Mouse (Mus musculus) lung, embryonic 14.5 days (tissue): ENCODE results near the gene Bclaf1. TPM values are rescaled to one million over a fixed set of nuclear protein-coding genes. Genes with fewer than 3 reads are reported as not detected.

ENCODE experiments used
- ATAC-seq: fragments of 200-750 bp; cut with Nextera tagmentation; 2 replicates; pipeline ENCODE4 v1.8.0; 2017; ENCODE audit warnings: mild to moderate bottlenecking, moderate TSS enrichment, moderate library complexity; ENCODE audit not compliant: insufficient read depth
- DNase-seq: peaks from one replicate; pipeline ENCODE4 v3.0.0-alpha.2; 2015
- H3K27ac ChIP-seq: fragments of 300-500 bp; sonication (generic); 2 replicates; pipeline ENCODE4 v1.5.1; 2014; ENCODE audit warnings: low read depth, mild to moderate bottlenecking, moderate library complexity
- H3K27me3 ChIP-seq: fragments of 300-500 bp; sonication (generic); 2 replicates; pipeline ENCODE4 v1.6.1; 2014; ENCODE audit warnings: low read length, control low read depth; ENCODE audit not compliant: insufficient read depth
- H3K36me3 ChIP-seq: fragments of 300-500 bp; sonication (generic); 2 replicates; pipeline ENCODE4 v1.6.1; 2014; ENCODE audit warnings: control low read depth; ENCODE audit not compliant: insufficient read depth
- H3K4me1 ChIP-seq: fragments of 300-500 bp; sonication (generic); 2 replicates; pipeline ENCODE4 v1.6.1; 2014; ENCODE audit warnings: antibody characterized with exemption, control low read depth; ENCODE audit not compliant: insufficient read depth
- H3K4me2 ChIP-seq: fragments of 300-500 bp; sonication (generic); 2 replicates; pipeline ENCODE4 v1.6.1; 2014; ENCODE audit warnings: mild to moderate bottlenecking
- H3K4me3 ChIP-seq: fragments of 300-500 bp; sonication (generic); 2 replicates; pipeline ENCODE4 v1.5.1; 2014; ENCODE audit warnings: low read depth, low read length
- H3K9ac ChIP-seq: fragments of 300-500 bp; sonication (generic); 2 replicates; pipeline ENCODE4 v1.6.1; 2014
- H3K9me3 ChIP-seq: fragments of 300-500 bp; sonication (generic); 2 replicates; pipeline ENCODE4 v1.6.1; 2016; ENCODE audit warnings: low read depth, low read length, control low read depth
- CTCF ChIP-seq: IDR thresholded peaks from 2 replicates; pipeline ENCODE4 v1.5.1; 2016; ENCODE audit warnings: antibody characterized with exemption, low read depth
- WGBS: fragments of 180-500 bp; shearing (Covaris S2); extraction: QIAGEN DNeasy Blood & Tissue Kit; methylation state at CpG from one replicate; pipeline ENCODE4 v1.1.7; 2014; 5-methylcytosine and 5-hydroxymethylcytosine counted together
- polyA plus RNA-seq: library from polyadenylated mRNA; unstranded; fragments of >200 nt; fragmentation: Nextera tagmentation; extraction: Ambion mirVana; gene quantifications from 2 replicates; pipeline ENCODE4 v1.2.1, GENCODE M21; 2014

The Bclaf1 gene
- polyA plus RNA-seq, 1 experiment from 2014 or later: 151 TPM

GRCm38 (mm10) chr10:20317466-20317865 lies 5.2 kb downstream of the Bclaf1 start:
- H3K36me3 ChIP-seq: peaks cover 38% of the 10 kb centered on the region
- TF ChIP-seq CTCF: no peak
- DNase-seq (no peak), ATAC-seq (no peak)
- H3K9ac ChIP-seq: no peak overlapping the region
- H3K9me3 ChIP-seq: no peaks in the 10 kb centered on the region
- no peak overlapping the region for H3K4me3 ChIP-seq
- H3K4me1 ChIP-seq: peaks cover 4% of the 10 kb centered on the region; the same call in 1 of the 2 replicates
- no peaks in the 10 kb centered on the region for H3K27me3 ChIP-seq
- WGBS: 77% methylated on average over 5 of the region's 5 CpGs
- no peak overlapping the region for H3K4me2 ChIP-seq
- no peak overlapping the region for H3K27ac ChIP-seq

- no peak overlapping the region for H3K27ac ChIP-seq
- H3K4me2 ChIP-seq: no peak overlapping the region
- peaks cover 83% of the 10 kb centered on the region for H3K36me3 ChIP-seq
- no peaks in the 10 kb centered on the region for H3K4me1 ChIP-seq
- H3K9me3 ChIP-seq: no peaks in the 10 kb centered on the region
- TF ChIP-seq CTCF: no peak
- no peak overlapping the region for H3K9ac ChIP-seq
- ATAC-seq (no peak), DNase-seq (no peak)
- no peak overlapping the region for H3K4me3 ChIP-seq
- H3K27me3 ChIP-seq: no peaks in the 10 kb centered on the region
These were observed 14.0 kb downstream of the Bclaf1 start for GRCm38 (mm10) chr10:20326226-20326625.

DNA sequence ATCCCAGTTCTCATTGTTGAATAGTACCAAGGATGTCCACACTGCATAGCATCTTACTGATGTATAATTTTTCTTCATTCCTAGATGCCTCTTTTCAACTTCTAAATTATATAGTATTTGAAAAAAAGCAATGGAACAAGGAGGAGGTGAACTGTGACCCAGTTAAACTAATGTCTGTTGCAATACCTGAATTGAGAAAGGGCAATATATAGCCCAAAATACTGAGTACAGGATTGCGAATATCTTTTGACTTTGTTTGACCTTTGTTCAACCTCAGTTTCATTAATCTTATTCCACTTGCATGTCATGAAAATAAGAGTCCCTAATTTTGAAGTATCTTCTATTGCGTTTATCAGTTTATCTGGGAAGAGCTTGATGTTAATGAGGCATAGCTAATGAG lies 19.0 kb downstream of the Bclaf1 start:
- H3K4me2 ChIP-seq: no peak overlapping the region
- H3K27me3 ChIP-seq: no peaks in the 10 kb centered on the region
- no peak overlapping the region for H3K9ac ChIP-seq
- ATAC-seq: no peak
- no peaks in the 10 kb centered on the region for H3K4me1 ChIP-seq
- 80% methylated on average over 2 of the region's 2 CpGs for WGBS
- H3K27ac ChIP-seq: no peak overlapping the region
- no peak overlapping the region for H3K4me3 ChIP-seq
- no peak for TF ChIP-seq CTCF
- peaks cover 88% of the 10 kb centered on the region for H3K36me3 ChIP-seq
- DNase-seq: no peak
- no peaks in the 10 kb centered on the region for H3K9me3 ChIP-seq

DNA sequence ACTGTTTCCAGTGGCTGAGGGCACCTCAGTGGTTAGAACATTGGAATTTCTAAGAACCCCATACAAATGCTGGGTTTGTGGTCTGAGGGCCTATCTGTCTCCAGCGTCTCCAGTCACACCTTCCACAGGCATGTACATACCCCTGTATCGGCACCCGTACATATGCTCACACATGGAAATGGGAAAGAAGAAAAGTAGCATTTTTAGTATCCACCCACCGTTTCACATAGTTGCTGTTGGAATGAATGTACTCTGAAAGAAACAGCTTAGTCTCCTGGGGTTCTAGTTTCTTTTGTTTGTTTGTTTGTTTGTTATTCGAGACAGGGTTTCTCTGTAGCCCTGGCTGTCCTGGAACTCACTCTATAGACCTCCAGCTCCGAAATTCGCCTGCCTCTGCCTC lies 25.6 kb downstream of the Bclaf1 start:
- ATAC-seq: no peak
- no peak overlapping the region for H3K9ac ChIP-seq
- DNase-seq: no peak
- TF ChIP-seq CTCF: no peak
- peaks cover 83% of the 10 kb centered on the region for H3K36me3 ChIP-seq
- 86% methylated on average over 7 of the region's 7 CpGs for WGBS
- H3K9me3 ChIP-seq: no peaks in the 10 kb centered on the region
- no peak overlapping the region for H3K4me3 ChIP-seq
- no peak overlapping the region for H3K4me2 ChIP-seq
- H3K4me1 ChIP-seq: no peaks in the 10 kb centered on the region
- no peak overlapping the region for H3K27ac ChIP-seq
- no peaks in the 10 kb centered on the region for H3K27me3 ChIP-seq

DNA sequence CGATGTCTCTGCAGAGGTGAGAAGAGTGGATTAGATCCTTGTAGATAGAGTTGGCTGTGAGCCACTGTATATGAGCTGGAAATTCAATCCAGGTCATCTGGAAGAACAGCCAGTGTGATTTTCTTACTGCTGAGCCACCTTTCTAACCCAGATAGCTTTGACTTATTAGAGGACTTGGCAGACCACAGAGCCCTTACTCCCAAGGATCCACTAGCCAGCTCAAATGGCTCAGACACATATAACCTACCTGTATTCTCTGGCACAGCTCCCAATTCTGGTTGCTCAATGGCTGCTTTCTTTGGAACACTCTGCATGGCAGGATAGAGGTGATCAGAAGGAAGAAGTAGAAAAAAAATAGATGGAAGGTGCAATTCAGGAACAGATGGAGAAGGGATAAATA lies 33.5 kb downstream of the Bclaf1 start:
- no peak overlapping the region for H3K9ac ChIP-seq
- no peak overlapping the region for H3K4me2 ChIP-seq
- no peak overlapping the region for H3K4me3 ChIP-seq
- TF ChIP-seq CTCF: no peak
- no peaks in the 10 kb centered on the region for H3K4me1 ChIP-seq
- DNase-seq (peak; percentile 16), ATAC-seq (no peak)
- H3K36me3 ChIP-seq: peaks cover 49% of the 10 kb centered on the region
- H3K9me3 ChIP-seq: no peaks in the 10 kb centered on the region
- no peak overlapping the region for H3K27ac ChIP-seq
- H3K27me3 ChIP-seq: no peaks in the 10 kb centered on the region
- 83% methylated on average over 1 of the region's 1 CpGs for WGBS

DNA sequence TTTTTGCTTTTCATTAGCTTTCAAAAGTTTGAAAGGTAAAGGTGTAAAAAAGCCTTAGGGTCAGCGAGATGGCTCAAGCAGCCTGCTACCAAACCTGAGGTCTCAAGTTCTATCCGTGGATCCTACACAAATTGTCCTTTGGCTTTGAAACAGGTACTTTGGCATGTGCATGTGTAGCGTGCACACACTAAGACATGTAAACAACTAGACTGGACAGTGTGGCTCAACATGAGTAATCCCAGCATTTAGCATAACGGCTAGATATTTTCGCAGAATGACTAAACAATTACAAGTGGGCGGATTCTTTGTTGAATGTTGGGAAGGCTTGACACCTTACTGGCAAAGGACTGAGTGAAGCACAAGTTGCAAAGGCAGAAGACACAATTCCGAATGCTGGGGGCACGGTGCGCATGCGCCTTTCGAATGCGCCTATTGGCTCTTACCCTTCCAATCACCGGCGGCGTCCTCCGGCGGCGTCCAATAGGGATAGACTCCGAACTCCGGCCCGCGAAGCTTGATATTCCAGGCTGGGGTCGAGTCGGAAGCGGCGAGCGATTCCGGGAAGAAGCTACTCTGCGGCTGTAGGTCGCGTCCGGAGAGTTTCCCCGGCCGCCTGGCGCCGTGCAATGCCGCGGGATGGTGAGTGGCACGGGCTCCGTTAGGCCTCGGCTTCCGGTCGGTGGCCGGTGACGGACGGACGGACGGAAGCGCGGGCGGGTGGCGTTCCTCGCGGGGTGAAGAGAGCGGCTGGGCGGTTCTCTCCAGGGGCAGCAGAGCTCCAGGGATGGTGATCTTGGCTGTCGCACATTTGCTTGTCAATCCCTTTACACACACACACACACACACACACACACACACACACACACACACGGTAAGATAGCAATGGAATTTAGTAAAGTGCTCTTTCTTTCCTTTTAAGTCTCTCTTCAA lies 35.3 kb downstream of the Bclaf1 start, which contains the start of gene Mtfr2:
Gene Mtfr2, plus strand, starts transcription at position 486 of the 930 bp plus-strand sequence.
- Histone ChIP-seq H3K4me1 (no peaks in the 10 kb centered on the region), H3K4me2 (peak within 1 kb of the TSS; percentile 60), H3K36me3 (peaks cover 40% of the 10 kb centered on the region), H3K9me3 (no peaks in the 10 kb centered on the region), H3K9ac (peak within 1 kb of the TSS; percentile 69), H3K27ac (0 out of 2 replicates have a peak within 1 kb of the TSS, but pooled peaks have one; percentile 38), H3K27me3 (no peaks in the 10 kb centered on the region), H3K4me3 (peak within 1 kb of the TSS; percentile 64)
- ATAC-seq (peak; percentile 96), DNase-seq (peak; percentile 98)
- WGBS: 1% methylated on average over 58 of the region's 58 CpGs
- TF ChIP-seq CTCF: no peak

DNA sequence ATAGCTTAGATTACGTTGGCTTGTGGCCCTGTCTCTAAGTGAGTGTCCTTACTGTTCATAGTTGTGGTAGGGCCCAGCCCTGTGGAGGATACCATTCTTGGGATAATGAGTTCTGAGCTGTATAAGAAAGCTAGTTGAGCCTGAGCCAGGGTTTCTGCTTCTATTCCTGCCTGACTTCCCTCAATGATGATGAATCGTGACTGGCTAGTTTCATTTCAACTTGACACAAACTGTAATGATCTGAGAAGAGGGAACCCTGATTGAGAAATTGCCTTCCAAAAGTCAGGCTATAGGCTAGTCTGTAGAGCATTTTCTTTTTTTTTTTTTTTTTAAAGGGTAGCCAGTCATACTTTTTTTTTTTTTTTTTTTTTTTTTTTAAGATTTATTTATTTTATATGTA lies 36.6 kb downstream of the Bclaf1 start:
- H3K4me1 ChIP-seq: no peaks in the 10 kb centered on the region
- 87% methylated on average over 2 of the region's 2 CpGs for WGBS
- peak overlapping the region; percentile 60; the same call in 1 of the 2 replicates for H3K4me2 ChIP-seq
- H3K27me3 ChIP-seq: no peaks in the 10 kb centered on the region
- 0 out of 2 replicates have a peak overlapping the region, but pooled peaks have one; percentile 64 for H3K4me3 ChIP-seq
- peaks cover 29% of the 10 kb centered on the region for H3K36me3 ChIP-seq
- no peaks in the 10 kb centered on the region for H3K9me3 ChIP-seq
- H3K27ac ChIP-seq: no peak overlapping the region
- ATAC-seq (no peak), DNase-seq (no peak)
- TF ChIP-seq CTCF: no peak
- H3K9ac ChIP-seq: no peak overlapping the region
